Mouse (Mus musculus) frontal cortex, postnatal 25 days (tissue): Measurements from ENCODE around the gene Cmss1.

Source experiments
- DNase-seq, 2 experiments: peaks; one replicate each; pipeline ENCODE4 v3.0.0; 2022; ENCODE audit warnings: low spot score in 2 of 2

Gene Cmss1

GRCm38 (mm10) chr16:57346258-57346657 lies 260.4 kb downstream of the Cmss1 start:
- no peak for DNase-seq

- no peak for DNase-seq
Measured at GRCm38 (mm10) chr16:57340613-57340898, 266.1 kb downstream of the Cmss1 start.

GRCm38 (mm10) chr16:57339765-57340612 lies 266.7 kb downstream of the Cmss1 start:
- DNase-seq = no peak

- no peak for DNase-seq
Measured at GRCm38 (mm10) chr16:57336770-57337423, 269.8 kb downstream of the Cmss1 start.

GRCm38 (mm10) chr16:57332301-57332700 lies 274.4 kb downstream of the Cmss1 start:
- DNase-seq = no peak

GRCm38 (mm10) chr16:57330111-57330510 lies 276.6 kb downstream of the Cmss1 start:
- DNase-seq = no peak

- DNase-seq = no peak
Measured at GRCm38 (mm10) chr16:57329028-57329427, 277.6 kb downstream of the Cmss1 start.

- no peak for DNase-seq
Measured at GRCm38 (mm10) chr16:57326996-57327395, 279.7 kb downstream of the Cmss1 start.

- no peak for DNase-seq
Measured at GRCm38 (mm10) chr16:57319284-57320124, 287.2 kb downstream of the Cmss1 start.

- no peak for DNase-seq
Measured at GRCm38 (mm10) chr16:57318637-57319125, 288.0 kb downstream of the Cmss1 start.

- no peak for DNase-seq
Measured at GRCm38 (mm10) chr16:57317882-57318636, 288.6 kb downstream of the Cmss1 start.

GRCm38 (mm10) chr16:57317127-57317526 lies 289.5 kb downstream of the Cmss1 start:
- DNase-seq = no peak

GRCm38 (mm10) chr16:57315026-57315425 lies 291.6 kb downstream of the Cmss1 start:
- no peak for DNase-seq

- no peak for DNase-seq
Measured at GRCm38 (mm10) chr16:57314236-57314635, 292.4 kb downstream of the Cmss1 start.

GRCm38 (mm10) chr16:57313487-57313886 lies 293.2 kb downstream of the Cmss1 start:
- no peak for DNase-seq

- DNase-seq = no peak
Measured at GRCm38 (mm10) chr16:57312130-57312529, 294.5 kb downstream of the Cmss1 start.

- no peak for DNase-seq
Measured at GRCm38 (mm10) chr16:57305463-57305862, 301.2 kb downstream of the Cmss1 start.

GRCm38 (mm10) chr16:57303716-57304115 lies 302.9 kb downstream of the Cmss1 start:
- DNase-seq = no peak

- DNase-seq = no peak
Measured at GRCm38 (mm10) chr16:57302792-57303698, 303.6 kb downstream of the Cmss1 start.

- DNase-seq = no peak
Measured at GRCm38 (mm10) chr16:57301512-57302115, 305.1 kb downstream of the Cmss1 start.
